Mouse (Mus musculus): Measurements from ENCODE around the gene Pcolce2. TPM values are rescaled to one million over a fixed set of nuclear protein-coding genes. Genes with fewer than 3 reads are reported as not detected.
A peak's percentile ranks its signal among the peaks of the same experiment; 100 is the strongest.

Gene Pcolce2
- total and polyA plus RNA-seq, 3 experiments: not detected

DNA sequence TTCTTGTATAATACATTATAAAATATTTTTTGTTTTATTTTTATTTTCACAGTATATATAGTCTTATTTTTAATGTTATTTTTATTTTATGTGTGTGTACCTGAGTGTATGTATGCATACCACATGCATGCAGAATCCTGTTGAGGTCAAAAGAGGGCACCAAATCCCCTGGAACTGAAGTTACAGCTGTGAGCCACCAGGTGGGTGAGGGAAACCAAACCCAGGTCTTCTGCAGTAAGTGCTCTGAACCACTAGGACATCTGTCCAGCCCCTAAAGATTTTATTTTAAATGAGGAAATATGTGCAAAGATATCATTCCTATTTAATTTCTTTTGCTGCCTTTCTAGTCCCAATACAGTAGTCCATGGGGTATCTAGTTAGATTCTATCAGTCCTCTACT lies 71.5 kb downstream of the Pcolce2 start:
- TF ChIP-seq TBP (IDR thresholded peaks at IDR 0.05; ENCODE audit: low read depth, low read length) (no peak), CTCF (IDR thresholded peaks at IDR 0.05 in 2 of 3, conservative IDR thresholded peaks at IDR 0.05 in 1 of 3; ENCODE audit: control insufficient read depth in 1 of 3, insufficient read depth in 1 of 3, low read depth in 2 of 3, low read length in 3 of 3, poor library complexity in 1 of 3, severe bottlenecking in 1 of 3) (peak in 2 of 3 experiments; percentile 21 to 62; a peak in 4 of 6 replicates), USF1 (IDR thresholded peaks at IDR 0.05; ENCODE audit: low read depth, low read length) (no peak), NELFE (IDR thresholded peaks at IDR 0.05; ENCODE audit: low read depth, low read length) (no peak), BHLHE40 (IDR thresholded peaks at IDR 0.05; ENCODE audit: borderline replicate concordance, low read depth, low read length) (no peak), MAFK (IDR thresholded peaks at IDR 0.05; ENCODE audit: borderline replicate concordance, low read depth, low read length) (no peak), KAT2A (conservative IDR thresholded peaks at IDR 0.05; ENCODE audit: low read depth, low read length) (no peak), MAZ (IDR thresholded peaks at IDR 0.05; ENCODE audit: low read depth, low read length) (no peak), RAD21 (IDR thresholded peaks at IDR 0.05; ENCODE audit: low read depth, low read length) (peak; percentile 13), TAL1 (IDR thresholded peaks at IDR 0.05; ENCODE audit: low read length) (no peak), HCFC1 (IDR thresholded peaks at IDR 0.05; ENCODE audit: low read depth, low read length) (no peak), CHD1 (IDR thresholded peaks at IDR 0.05; ENCODE audit: low read depth, low read length) (no peak), GATA1 (IDR thresholded peaks at IDR 0.05; ENCODE audit: low read depth, low read length) (no peak), SMC3 (IDR thresholded peaks at IDR 0.05; ENCODE audit: low read depth, low read length) (0 out of 2 replicates have a peak, but pooled peaks have one; percentile 12), TCF12 (IDR thresholded peaks at IDR 0.05; ENCODE audit: low read depth, low read length) (no peak), E2F4 (IDR thresholded peaks at IDR 0.05; ENCODE audit: borderline replicate concordance, low read depth, low read length) (no peak), MYB (IDR thresholded peaks at IDR 0.05; ENCODE audit: low read depth, low read length) (no peak), MYC (IDR thresholded peaks at IDR 0.05; ENCODE audit: low read depth, low read length) (no peak), MEF2A (IDR thresholded peaks at IDR 0.05; ENCODE audit: extremely low read depth, insufficient replicate concordance, low read depth, low read length, poor library complexity, severe bottlenecking) (no peak), ZMIZ1 (IDR thresholded peaks at IDR 0.05; ENCODE audit: low read depth, low read length) (no peak), GABPA (IDR thresholded peaks at IDR 0.05; ENCODE audit: low read depth, low read length) (no peak)
- Histone ChIP-seq H3K9me3 (replicated peaks; ENCODE audit: insufficient read depth, low read length) (no peaks in the 10 kb centered on the region), H3K4me1 (ENCODE audit: control insufficient read depth in 1 of 2, insufficient read depth in 2 of 2, low read length in 2 of 2) (no peaks in the 10 kb centered on the region), H3K79me2 (ENCODE audit: control insufficient read depth, insufficient read depth, low read length, poor library complexity) (no peaks in the 10 kb centered on the region), H3K36me3 (ENCODE audit: control insufficient read depth in 1 of 2, insufficient read depth in 2 of 2, low read length in 2 of 2) (no peaks in the 10 kb centered on the region), H3K4me3 (ENCODE audit: control insufficient read depth in 1 of 2, insufficient read depth in 1 of 2, low read depth in 2 of 2, low read length in 2 of 2) (no peak overlapping the region), H3K27ac (ENCODE audit: control insufficient read depth, low read depth, low read length) (no peak overlapping the region), H3K9ac (ENCODE audit: control insufficient read depth, low read depth, low read length, poor library complexity, severe bottlenecking) (no peak overlapping the region), H3K27me3 (ENCODE audit: control insufficient read depth in 1 of 2, insufficient read depth in 2 of 2, low read length in 2 of 2) (no peaks in the 10 kb centered on the region)
- DNase-seq (ENCODE audit: low read depth, low spot score): peak; percentile 36

DNA sequence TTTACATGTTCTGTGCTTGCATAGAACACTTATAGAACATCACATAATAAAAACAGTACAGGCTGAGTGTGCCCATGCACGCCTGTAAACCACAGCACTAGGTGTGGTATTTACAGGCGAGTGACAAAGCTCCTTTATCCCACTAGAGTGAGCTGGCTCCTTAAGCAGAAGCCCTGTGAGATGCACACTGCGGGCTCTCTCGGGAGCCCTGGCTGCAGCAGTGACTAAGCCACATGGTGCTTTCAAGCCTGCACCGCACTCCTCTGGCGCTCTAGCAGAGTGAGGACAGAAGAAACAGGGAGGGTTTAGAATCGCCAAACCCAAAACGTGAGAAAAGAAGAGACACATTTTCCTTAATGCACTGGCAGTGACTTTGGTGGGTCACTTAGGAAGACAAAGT lies 75.2 kb downstream of the Pcolce2 start:
- TF ChIP-seq MYC (IDR thresholded peaks at IDR 0.05; ENCODE audit: low read depth, low read length): no peak
- TF ChIP-seq UBTF (IDR thresholded peaks at IDR 0.05; ENCODE audit: borderline replicate concordance, insufficient read depth, low read depth, low read length): no peak
- no peak for TF ChIP-seq ETS1 (IDR thresholded peaks at IDR 0.05; ENCODE audit: low read depth, low read length)
- no peak for TF ChIP-seq GATA1 (IDR thresholded peaks at IDR 0.05; ENCODE audit: low read depth, low read length)
- no peak for TF ChIP-seq NELFE (IDR thresholded peaks at IDR 0.05; ENCODE audit: low read depth, low read length)
- no peak for TF ChIP-seq TAL1 (IDR thresholded peaks at IDR 0.05; ENCODE audit: low read length)
- no peak for TF ChIP-seq TCF12 (IDR thresholded peaks at IDR 0.05; ENCODE audit: low read depth, low read length)
- no peak for TF ChIP-seq KAT2A (conservative IDR thresholded peaks at IDR 0.05; ENCODE audit: low read depth, low read length)
- TF ChIP-seq CHD1 (IDR thresholded peaks at IDR 0.05; ENCODE audit: low read depth, low read length): no peak
- Histone ChIP-seq H3K79me2 (ENCODE audit: control insufficient read depth, insufficient read depth, low read length, poor library complexity) (no peaks in the 10 kb centered on the region), H3K9ac (ENCODE audit: control insufficient read depth, low read depth, low read length, poor library complexity, severe bottlenecking) (no peak overlapping the region), H3K4me1 (ENCODE audit: control insufficient read depth in 1 of 2, insufficient read depth in 2 of 2, low read length in 2 of 2) (no peaks in the 10 kb centered on the region), H3K36me3 (ENCODE audit: control insufficient read depth in 1 of 2, insufficient read depth in 2 of 2, low read length in 2 of 2) (no peaks in the 10 kb centered on the region), H3K27me3 (ENCODE audit: control insufficient read depth in 1 of 2, insufficient read depth in 2 of 2, low read length in 2 of 2) (no peaks in the 10 kb centered on the region), H3K4me3 (ENCODE audit: control insufficient read depth in 1 of 2, insufficient read depth in 1 of 2, low read depth in 2 of 2, low read length in 2 of 2) (no peak overlapping the region), H3K9me3 (replicated peaks; ENCODE audit: insufficient read depth, low read length) (no peaks in the 10 kb centered on the region), H3K27ac (ENCODE audit: control insufficient read depth, low read depth, low read length) (no peak overlapping the region)
- DNase-seq (ENCODE audit: low read depth, low spot score): no peak

Measured in MEL (cell line).